Mouse (Mus musculus) G1E (cell line): Measurements from ENCODE around the gene Lpin2.
A peak's percentile ranks its signal among the peaks of the same experiment; 100 is the strongest.

Experiments used
- CTCF ChIP-seq: IDR thresholded peaks from 2 replicates; pipeline ENCODE4 v1.5.1; 2012; ENCODE audit warnings: low read depth, low read length, inconsistent platforms, mixed read lengths
- GATA1 ChIP-seq: IDR thresholded peaks from 2 replicates; pipeline ENCODE4 v1.6.1; 2012; ENCODE audit warnings: borderline replicate concordance, low read length, inconsistent platforms, mixed read lengths
- GATA2 ChIP-seq: IDR thresholded peaks from 2 replicates; pipeline ENCODE4 v1.6.1; 2012; ENCODE audit warnings: low read depth, low read length, inconsistent platforms, borderline replicate concordance
- POLR2AphosphoS5 ChIP-seq: IDR thresholded peaks from 2 replicates; pipeline ENCODE4 v1.6.1; 2012; ENCODE audit warnings: low read depth, low read length, inconsistent platforms; ENCODE audit not compliant: insufficient replicate concordance
- TAL1 ChIP-seq: conservative IDR thresholded peaks from 2 replicates; pipeline ENCODE4 v1.6.1; 2012; ENCODE audit warnings: low read depth, low read length, inconsistent platforms, mixed read lengths

GRCm38 (mm10) chr17:71225091-71225490, 42.7 kb downstream of the Lpin2 start:
- no peak for TF ChIP-seq POLR2AphosphoS5
- TF ChIP-seq CTCF = peak; percentile 94
- TF ChIP-seq GATA1 = no peak
- TF ChIP-seq TAL1 = no peak
- no peak for TF ChIP-seq GATA2
